Mouse (Mus musculus) midbrain, embryonic 14.5 days (tissue): ENCODE measurements around the gene Itgb5. TPM values are rescaled to one million over a fixed set of nuclear protein-coding genes. Genes with fewer than 3 reads are reported as not detected.
A peak's percentile ranks its signal among the peaks of the same experiment; 100 is the strongest.

Experiments used
- ATAC-seq: fragments of 200-750 bp; cut with Nextera tagmentation; 2 replicates; pipeline ENCODE4 v1.8.0; 2017; ENCODE audit warnings: moderate number of reproducible peaks, moderate library complexity; ENCODE audit not compliant: low FRiP score, low TSS enrichment
- DNase-seq: peaks from one replicate; pipeline ENCODE4 v3.0.0-alpha.2; 2015
- H3K27ac ChIP-seq: fragments of 300-500 bp; sonication (generic); replicated peaks from 2 replicates; pipeline ENCODE4 v1.5.1; 2014; ENCODE audit warnings: mild to moderate bottlenecking, low read depth, low read length, moderate library complexity
- H3K27me3 ChIP-seq: fragments of 300-500 bp; sonication (generic); 2 replicates; pipeline ENCODE4 v1.6.1; 2014; ENCODE audit warnings: low read length, control low read depth, mixed read lengths; ENCODE audit not compliant: control insufficient read depth, insufficient read depth
- H3K36me3 ChIP-seq: fragments of 300-500 bp; sonication (generic); 2 replicates; pipeline ENCODE4 v1.6.1; 2014; ENCODE audit warnings: low read length, control low read depth; ENCODE audit not compliant: control insufficient read depth, insufficient read depth
- H3K4me1 ChIP-seq: fragments of 300-500 bp; sonication (generic); 2 replicates; pipeline ENCODE4 v1.6.1; 2014; ENCODE audit warnings: mild to moderate bottlenecking, antibody characterized with exemption, low read length, control low read depth; ENCODE audit not compliant: control insufficient read depth, insufficient read depth
- H3K4me2 ChIP-seq: fragments of 300-500 bp; sonication (generic); 2 replicates; pipeline ENCODE4 v1.6.1; 2014; ENCODE audit warnings: mild to moderate bottlenecking, low read length, moderate library complexity
- H3K4me3 ChIP-seq: fragments of 300-500 bp; sonication (generic); replicated peaks from 2 replicates; pipeline ENCODE4 v1.5.1; 2014; ENCODE audit warnings: low read depth, low read length
- H3K9ac ChIP-seq: fragments of 300-500 bp; sonication (generic); replicated peaks from 2 replicates; pipeline ENCODE4 v1.6.1; 2014; ENCODE audit warnings: mild to moderate bottlenecking, low read length, moderate library complexity
- H3K9me3 ChIP-seq: fragments of 300-500 bp; sonication (generic); 2 replicates; pipeline ENCODE4 v1.6.1; 2016; ENCODE audit warnings: low read length, control low read depth, mixed read lengths; ENCODE audit not compliant: control insufficient read depth
- WGBS: fragments of 180-500 bp; shearing (Covaris S2); extraction: QIAGEN DNeasy Blood & Tissue Kit; methylation state at CpG from one replicate; pipeline ENCODE4 v1.1.7; 2014; 5-methylcytosine and 5-hydroxymethylcytosine counted together
- polyA plus RNA-seq: library from polyadenylated mRNA; unstranded; fragments of >200 nt; fragmentation: Nextera tagmentation; extraction: Ambion mirVana; gene quantifications from 2 replicates; pipeline ENCODE4 v1.2.1, GENCODE M21; 2014

The Itgb5 gene
- polyA plus RNA-seq, 1 experiment from 2014 or later: 19.3 TPM

GRCm38 (mm10) chr16:33922111-33923000 lies 92.9 kb downstream of the Itgb5 start:
- DNase-seq (no peak), ATAC-seq (no peak)
- H3K27ac ChIP-seq: no peak overlapping the region
- H3K4me1 ChIP-seq: no peaks in the 10 kb centered on the region
- no peaks in the 10 kb centered on the region for H3K9me3 ChIP-seq
- H3K4me3 ChIP-seq: no peak overlapping the region
- H3K9ac ChIP-seq: no peak overlapping the region
- no peaks in the 10 kb centered on the region for H3K27me3 ChIP-seq
- 70% methylated on average over 18 of the region's 18 CpGs for WGBS
- H3K36me3 ChIP-seq: no peaks in the 10 kb centered on the region
- H3K4me2 ChIP-seq: no peak overlapping the region

DNA sequence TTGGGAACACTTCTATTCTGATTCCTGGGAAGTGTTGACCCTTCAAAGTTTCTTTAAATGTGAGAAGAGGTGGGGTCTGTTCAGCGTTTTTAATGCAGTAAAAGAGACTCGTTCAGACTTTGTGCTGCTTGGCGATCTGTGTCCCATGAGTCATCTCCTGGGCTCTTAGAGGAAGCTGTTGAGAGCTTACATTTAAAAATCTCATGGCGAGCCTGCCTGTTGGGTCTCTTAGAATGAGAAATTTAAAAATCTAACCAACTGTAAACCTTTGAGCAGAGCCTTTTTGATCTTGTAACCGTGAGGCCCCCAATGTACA lies 93.5 kb downstream of the Itgb5 start:
- no peak for ATAC-seq
- Histone ChIP-seq H3K36me3 (no peaks in the 10 kb centered on the region), H3K27ac (no peak overlapping the region), H3K9me3 (no peaks in the 10 kb centered on the region), H3K9ac (no peak overlapping the region), H3K4me3 (no peak overlapping the region), H3K4me1 (no peaks in the 10 kb centered on the region), H3K4me2 (no peak overlapping the region), H3K27me3 (no peaks in the 10 kb centered on the region)
- DNase-seq: no peak
- WGBS: 86% methylated on average over 5 of the region's 5 CpGs

DNA sequence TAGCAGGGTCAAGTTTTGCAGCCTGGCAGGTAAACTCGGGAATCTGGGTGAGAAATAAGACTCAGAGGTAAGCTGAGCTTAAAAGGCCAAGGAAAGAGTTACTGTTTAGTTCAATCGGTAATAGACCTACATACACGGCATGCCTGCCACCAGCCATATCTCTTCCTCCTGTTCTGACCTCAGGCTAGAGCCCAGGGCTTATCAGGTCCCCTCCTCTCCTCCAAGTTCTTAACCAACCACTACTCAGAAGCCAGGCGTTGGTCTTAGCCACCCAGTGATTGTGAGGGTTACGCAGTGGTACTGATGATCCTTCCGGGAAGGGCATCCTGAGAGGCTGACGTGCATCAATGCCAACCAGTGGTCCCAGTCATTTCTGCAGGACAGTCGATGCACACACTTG lies 94.3 kb downstream of the Itgb5 start:
- no peaks in the 10 kb centered on the region for H3K4me1 ChIP-seq
- H3K4me2 ChIP-seq: no peak overlapping the region
- no peaks in the 10 kb centered on the region for H3K9me3 ChIP-seq
- WGBS: 95% methylated on average over 8 of the region's 8 CpGs
- H3K27ac ChIP-seq: no peak overlapping the region
- no peaks in the 10 kb centered on the region for H3K36me3 ChIP-seq
- no peak overlapping the region for H3K9ac ChIP-seq
- H3K4me3 ChIP-seq: no peak overlapping the region
- no peaks in the 10 kb centered on the region for H3K27me3 ChIP-seq
- DNase-seq (no peak), ATAC-seq (no peak)

- no peak overlapping the region for H3K4me3 ChIP-seq
- 90% methylated on average over 6 of the region's 6 CpGs for WGBS
- H3K4me1 ChIP-seq: no peaks in the 10 kb centered on the region
- no peak for ATAC-seq
- H3K27ac ChIP-seq: no peak overlapping the region
- no peaks in the 10 kb centered on the region for H3K36me3 ChIP-seq
- H3K9ac ChIP-seq: no peak overlapping the region
- no peaks in the 10 kb centered on the region for H3K9me3 ChIP-seq
- no peaks in the 10 kb centered on the region for H3K27me3 ChIP-seq
- H3K4me2 ChIP-seq: no peak overlapping the region
- no peak for DNase-seq
Observed at GRCm38 (mm10) chr16:33927263-33927824, 97.9 kb downstream of the Itgb5 start.

DNA sequence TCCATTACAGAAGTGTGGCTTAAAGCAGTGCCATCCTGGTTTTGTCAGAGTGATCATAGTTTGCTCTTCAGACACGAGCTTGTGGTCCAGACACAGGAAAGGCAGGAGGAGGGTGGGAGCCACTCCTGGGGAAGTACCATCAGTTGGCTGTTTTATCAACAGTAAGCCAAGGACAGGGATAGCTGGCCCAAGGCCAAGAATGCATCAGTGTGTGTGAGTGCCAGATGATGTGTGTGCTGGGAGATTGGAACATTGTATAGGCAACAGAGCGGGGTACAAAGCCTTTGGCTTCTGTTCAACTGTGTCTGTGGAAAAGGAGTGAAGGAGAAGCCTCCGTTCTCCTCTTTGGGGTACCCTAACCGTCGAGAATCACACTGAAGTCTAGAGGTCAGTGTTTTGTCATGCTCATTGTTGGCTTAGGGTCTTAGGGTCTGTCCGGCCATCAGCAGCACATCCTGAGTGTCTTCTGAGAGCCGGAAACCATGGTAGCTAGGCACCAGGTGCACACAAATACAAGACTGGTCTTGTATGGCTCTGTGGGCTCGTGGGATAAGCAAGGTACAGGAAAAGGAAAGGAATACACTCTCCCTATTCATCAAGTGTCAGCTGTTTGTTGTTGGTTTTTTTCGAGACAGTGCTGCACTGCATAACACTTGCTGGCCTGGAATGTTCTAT lies 99.5 kb downstream of the Itgb5 start:
- H3K4me1 ChIP-seq: no peaks in the 10 kb centered on the region
- no peak overlapping the region for H3K4me2 ChIP-seq
- ATAC-seq (no peak), DNase-seq (peak; percentile 48)
- no peak overlapping the region for H3K27ac ChIP-seq
- WGBS: 70% methylated on average over 9 of the region's 9 CpGs
- no peaks in the 10 kb centered on the region for H3K27me3 ChIP-seq
- no peak overlapping the region for H3K4me3 ChIP-seq
- no peaks in the 10 kb centered on the region for H3K9me3 ChIP-seq
- no peak overlapping the region for H3K9ac ChIP-seq
- no peaks in the 10 kb centered on the region for H3K36me3 ChIP-seq

DNA sequence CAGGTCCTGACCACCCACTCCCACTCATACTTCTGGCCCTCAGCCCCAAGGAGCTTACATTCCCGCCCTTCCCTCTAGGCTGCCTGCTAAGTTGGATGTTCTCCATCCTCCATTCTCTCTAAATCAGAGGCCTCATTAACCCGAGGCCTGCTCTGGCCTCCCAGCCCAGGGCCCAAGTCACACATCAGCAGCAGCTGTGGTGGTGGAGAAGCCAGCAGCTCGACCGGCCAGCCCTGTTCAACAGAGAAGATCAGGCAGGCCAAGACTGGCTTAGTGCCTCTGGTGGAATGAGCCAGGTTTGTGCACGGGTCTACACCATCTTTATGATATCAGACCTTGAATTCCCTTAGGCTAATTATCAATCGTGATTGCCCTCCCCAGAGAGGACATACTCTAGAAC lies 101.3 kb downstream of the Itgb5 start:
- no peak overlapping the region for H3K4me3 ChIP-seq
- WGBS: 92% methylated on average over 6 of the region's 6 CpGs
- no peaks in the 10 kb centered on the region for H3K9me3 ChIP-seq
- no peak for DNase-seq
- ATAC-seq: no peak
- no peak overlapping the region for H3K4me2 ChIP-seq
- no peaks in the 10 kb centered on the region for H3K36me3 ChIP-seq
- no peak overlapping the region for H3K27ac ChIP-seq
- H3K4me1 ChIP-seq: peaks cover 6% of the 10 kb centered on the region; the same call in 1 of the 2 replicates
- no peaks in the 10 kb centered on the region for H3K27me3 ChIP-seq
- H3K9ac ChIP-seq: no peak overlapping the region

DNA sequence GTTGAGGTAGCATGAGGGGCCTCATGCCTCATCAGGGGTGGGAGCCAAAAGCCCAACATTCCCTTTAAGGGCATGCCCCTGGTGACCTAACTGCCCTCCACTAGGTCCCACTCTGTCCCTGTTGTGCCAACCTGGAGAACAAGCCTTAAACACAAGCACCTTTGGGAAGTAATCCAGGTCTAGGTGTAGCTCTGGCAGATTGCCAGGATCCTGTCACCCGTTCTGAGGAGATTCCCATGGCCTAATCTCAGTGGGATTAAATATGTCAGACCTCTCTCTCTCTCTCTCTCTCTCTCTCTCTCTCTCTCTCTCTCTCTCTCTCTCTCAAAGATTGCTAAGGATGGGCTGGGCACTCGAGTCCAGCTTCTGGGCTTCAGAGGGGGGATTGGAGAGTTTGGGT lies 102.2 kb downstream of the Itgb5 start:
- Histone ChIP-seq H3K27ac (no peak overlapping the region), H3K4me3 (no peak overlapping the region), H3K36me3 (no peaks in the 10 kb centered on the region), H3K4me1 (peaks cover 6% of the 10 kb centered on the region; the same call in 1 of the 2 replicates), H3K9ac (no peak overlapping the region), H3K4me2 (no peak overlapping the region), H3K27me3 (no peaks in the 10 kb centered on the region), H3K9me3 (no peaks in the 10 kb centered on the region)
- ATAC-seq (no peak), DNase-seq (no peak)
- 50% methylated on average over 2 of the region's 2 CpGs for WGBS

DNA sequence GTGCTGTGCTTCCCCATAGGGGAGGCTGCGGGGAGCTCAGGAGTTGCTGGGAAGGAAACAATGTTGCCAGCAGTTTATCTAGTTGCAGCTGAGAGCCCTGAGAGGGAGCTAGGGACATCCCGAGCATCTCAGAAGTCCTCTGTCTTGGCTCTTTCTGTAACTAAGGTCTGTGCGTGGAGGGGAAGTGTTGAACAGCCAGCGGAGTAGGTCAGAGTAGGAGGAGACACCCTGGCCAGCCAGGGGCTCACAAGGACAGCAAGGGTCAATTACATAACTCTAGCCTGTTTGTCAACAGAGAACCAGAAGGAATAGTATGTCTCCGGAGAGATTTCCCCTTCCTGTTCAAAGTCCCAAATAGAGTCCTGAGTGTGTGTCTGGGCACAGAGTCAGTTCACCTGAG lies 102.7 kb downstream of the Itgb5 start:
- Histone ChIP-seq H3K9me3 (no peaks in the 10 kb centered on the region), H3K4me1 (peaks cover 6% of the 10 kb centered on the region; the same call in 1 of the 2 replicates), H3K27ac (no peak overlapping the region), H3K4me3 (no peak overlapping the region), H3K36me3 (no peaks in the 10 kb centered on the region), H3K27me3 (no peaks in the 10 kb centered on the region), H3K4me2 (no peak overlapping the region), H3K9ac (no peak overlapping the region)
- ATAC-seq (no peak), DNase-seq (no peak)
- 61% methylated on average over 5 of the region's 5 CpGs for WGBS
